Mouse (Mus musculus): Measurements from ENCODE around the gene Dnhd1. TPM values are rescaled to one million over a fixed set of nuclear protein-coding genes. Genes with fewer than 3 reads are reported as not detected.

Gene Dnhd1
- total RNA-seq, 2 experiments from 2014 or later, result 7.1 to 7.6 TPM

GRCm38 (mm10) chr7:105625397-105625796, 25.2 kb upstream of the Dnhd1 start:
- Histone ChIP-seq H3K4me3 (no peak overlapping the region), H3K27ac (no peak overlapping the region)
- DNase-seq (ENCODE audit: extremely low spot score in 1 of 2, low spot score in 2 of 2), result no peak
- intact Hi-C loops (cut with DNase I), result no loop called here
- no peak for TF ChIP-seq CTCF (IDR thresholded peaks at IDR 0.05)

- Histone ChIP-seq H3K4me3 (no peak overlapping the region), H3K27ac (peak overlapping the region; percentile 75)
- DNase-seq (ENCODE audit: extremely low spot score in 1 of 2, low spot score in 2 of 2), result no peak
- TF ChIP-seq CTCF (IDR thresholded peaks at IDR 0.05), result no peak
- intact Hi-C loops (cut with DNase I), result no loop called here
Observed at GRCm38 (mm10) chr7:105628633-105629032, 22.0 kb upstream of the Dnhd1 start.

- peak overlapping the region; percentile 68 for H3K4me3 ChIP-seq
- intact Hi-C loops (cut with DNase I), result loop anchor here (2.0 to 10.0 kb wide), 2 partner anchors 78 to 228 kb away; partner anchors contain the start of genes Cnga4, Fam160a2 and Smpd1
- no peak for DNase-seq (ENCODE audit: extremely low spot score in 1 of 2, low spot score in 2 of 2)
- H3K27ac ChIP-seq, result peak overlapping the region; percentile 94
- TF ChIP-seq CTCF (IDR thresholded peaks at IDR 0.05), result no peak
Observed at GRCm38 (mm10) chr7:105632551-105632972, 18.1 kb upstream of the Dnhd1 start.

GRCm38 (mm10) chr7:105633127-105633800, 17.4 kb upstream of the Dnhd1 start, which contains the start of gene Trim3:
Gene Trim3 (minus strand): TSS chr7:105633571.
- Histone ChIP-seq H3K27ac (peak within 1 kb of the TSS; percentile 94), H3K4me3 (peak within 1 kb of the TSS; percentile 68)
- peak; percentile 90 to 92 for DNase-seq (ENCODE audit: extremely low spot score in 1 of 2, low spot score in 2 of 2)
- TF ChIP-seq CTCF (IDR thresholded peaks at IDR 0.05), result no peak
- intact Hi-C loops (cut with DNase I), result loop anchor here (2.0 to 10.0 kb wide), 2 partner anchors 78 to 228 kb away; partner anchors contain the start of genes Cnga4, Fam160a2 and Smpd1

GRCm38 (mm10) chr7:105633801-105634135, 16.9 kb upstream of the Dnhd1 start:
- TF ChIP-seq CTCF (IDR thresholded peaks at IDR 0.05), result no peak
- Histone ChIP-seq H3K4me3 (peak overlapping the region; percentile 68), H3K27ac (peak overlapping the region; percentile 76)
- DNase-seq (ENCODE audit: extremely low spot score in 1 of 2, low spot score in 2 of 2), result no peak
- intact Hi-C loops (cut with DNase I), result loop anchor here (2.0 to 10.0 kb wide), 2 partner anchors 79 to 229 kb away; partner anchors contain the start of genes Cnga4, Fam160a2 and Smpd1

- DNase-seq (ENCODE audit: extremely low spot score in 1 of 2, low spot score in 2 of 2), result no peak
- peak overlapping the region; percentile 68 for H3K4me3 ChIP-seq
- intact Hi-C loops (cut with DNase I), result loop anchor here (10.0 kb wide), 1 partner anchor 230 kb away; the partner anchor contains the start of genes Cnga4 and Fam160a2
- peak overlapping the region; percentile 76; the same call in 1 of the 2 replicates for H3K27ac ChIP-seq
- TF ChIP-seq CTCF (IDR thresholded peaks at IDR 0.05), result no peak
Observed at GRCm38 (mm10) chr7:105634272-105634920, 16.2 kb upstream of the Dnhd1 start.

GRCm38 (mm10) chr7:105635726-105636125, 14.9 kb upstream of the Dnhd1 start:
- Histone ChIP-seq H3K4me3 (no peak overlapping the region), H3K27ac (no peak overlapping the region)
- no peak for DNase-seq (ENCODE audit: extremely low spot score in 1 of 2, low spot score in 2 of 2)
- intact Hi-C loops (cut with DNase I), result loop anchor here (5.0 to 10.0 kb wide), 2 partner anchors 112 to 231 kb away; partner anchors contain the start of genes Cnga4 and Fam160a2
- TF ChIP-seq CTCF (IDR thresholded peaks at IDR 0.05), result no peak

- intact Hi-C loops (cut with DNase I), result loop anchor here (5.0 to 10.0 kb wide), 2 partner anchors 109 to 234 kb away; partner anchors contain the start of genes Cnga4 and Fam160a2
- no peak for TF ChIP-seq CTCF (IDR thresholded peaks at IDR 0.05)
- H3K27ac ChIP-seq, result no peak overlapping the region
- DNase-seq (ENCODE audit: extremely low spot score in 1 of 2, low spot score in 2 of 2), result peak in 1 of 2 experiments; percentile 8
- no peak overlapping the region for H3K4me3 ChIP-seq
Observed at GRCm38 (mm10) chr7:105638776-105639175, 11.9 kb upstream of the Dnhd1 start.

GRCm38 (mm10) chr7:105639304-105639703, 11.3 kb upstream of the Dnhd1 start:
- no peak overlapping the region for H3K27ac ChIP-seq
- TF ChIP-seq CTCF (IDR thresholded peaks at IDR 0.05), result no peak
- intact Hi-C loops (cut with DNase I), result loop anchor here (5.0 to 10.0 kb wide), 2 partner anchors 108 to 235 kb away; partner anchors contain the start of genes Cnga4 and Fam160a2

GRCm38 (mm10) chr7:105639756-105640155, 10.9 kb upstream of the Dnhd1 start, which contains the start of gene Timm10b:
Gene Timm10b (plus strand): TSS chr7:105640056.
- peak within 1 kb of the TSS; percentile 77 for H3K4me3 ChIP-seq
- no peak for DNase-seq (ENCODE audit: extremely low spot score in 1 of 2, low spot score in 2 of 2)
- intact Hi-C loops (cut with DNase I), result loop anchor here (5.0 to 10.0 kb wide), 4 partner anchors 98 to 235 kb away; partner anchors contain the start of genes Cnga4, Fam160a2, Ilk and Mrpl17
- peak within 1 kb of the TSS; percentile 82 for H3K27ac ChIP-seq
- TF ChIP-seq CTCF (IDR thresholded peaks at IDR 0.05), result no peak

More at GRCm38 (mm10) chr7:105639304-105639703, 11.3 kb upstream of the Dnhd1 start:
- peak overlapping the region; percentile 77 for H3K4me3 ChIP-seq
- peak in 1 of 2 experiments; percentile 12 for DNase-seq (ENCODE audit: extremely low spot score in 1 of 2, low spot score in 2 of 2)

- Histone ChIP-seq H3K4me3 (peak within 1 kb of the TSS; percentile 77), H3K27ac (peak within 1 kb of the TSS; percentile 82)
- TF ChIP-seq CTCF (IDR thresholded peaks at IDR 0.05), result no peak
- DNase-seq (ENCODE audit: extremely low spot score in 1 of 2, low spot score in 2 of 2), result peak; percentile 96 to 97
- intact Hi-C loops (cut with DNase I), result loop anchor here (5.0 kb wide), 2 partner anchors 97 to 172 kb away; partner anchors contain the start of genes Ilk, Mrpl17 and Rrp8
Observed at GRCm38 (mm10) chr7:105640233-105640893, 10.3 kb upstream of the Dnhd1 start, which contains the start of the genes Arfip2 and Gm45799. Gene Arfip2 (minus strand): TSS chr7:105640416. Gene Gm45799 (plus strand): TSS chr7:105640552.
